Mouse (Mus musculus): ENCODE measurements around the gene Gm10309. TPM values are rescaled to one million over a fixed set of nuclear protein-coding genes. Genes with fewer than 3 reads are reported as not detected.

Gm10309 gene
- total and polyA plus RNA-seq, 3 experiments, result 0.17 to 0.53 TPM; not detected in 1

DNA sequence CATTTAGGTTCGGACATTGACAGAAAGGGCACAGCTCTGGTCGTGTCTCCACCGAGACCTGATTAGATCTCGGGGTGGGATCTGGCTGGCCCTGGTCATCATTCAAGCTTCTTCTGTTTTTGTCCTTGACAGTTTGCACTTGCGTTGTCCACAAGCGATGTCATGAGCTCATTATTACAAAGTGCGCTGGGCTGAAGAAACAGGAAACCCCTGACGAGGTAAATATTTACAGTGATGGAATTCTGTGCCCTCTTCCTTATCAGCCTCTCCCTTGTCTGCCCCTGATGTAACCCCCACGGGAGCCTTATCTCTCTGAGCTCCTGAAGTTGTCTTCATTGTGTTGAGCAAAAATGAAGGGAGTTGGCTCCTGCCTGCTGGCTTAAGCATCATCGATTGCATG is 28.4 kb downstream of the Gm10309 start:
- H3K4me1 ChIP-seq (ENCODE audit: control insufficient read depth in 1 of 2, insufficient read depth in 2 of 2), result peaks cover 0 to 26% of the 10 kb centered on the region in 2 experiments; a peak in 2 of 4 replicates
- dilution Hi-C loops (cut with MboI; ENCODE audit: extremely low pct_ligation_motif_present, extremely low pct_unique_long_range_greater_than_20kb, low sequenced_read_pairs) (no loop called here), in situ Hi-C loops (cut with MboI; ENCODE audit: low pct_ligation_motif_present, low pct_unique_long_range_greater_than_20kb, low sequenced_read_pairs) (loop anchor here (25.0 kb wide), 1 partner anchor 561 kb away; the partner anchor contains the start of genes Cript and Pigf)
- H3K4me2 ChIP-seq (ENCODE audit: insufficient read depth, low read depth, poor library complexity, severe bottlenecking), result no peak overlapping the region
- TF ChIP-seq CTCF (conservative IDR thresholded peaks at IDR 0.05 in 1 of 2, IDR thresholded peaks at IDR 0.05 in 1 of 2; ENCODE audit: low read depth in 2 of 2, low read length in 2 of 2), result no peak
- TF ChIP-seq PAX5 (IDR thresholded peaks at IDR 0.05; ENCODE audit: low read length), result no peak
- TF ChIP-seq IRF4 (IDR thresholded peaks at IDR 0.05; ENCODE audit: low read depth, low read length), result no peak
- no peak for TF ChIP-seq ZC3H11A (IDR thresholded peaks at IDR 0.05; ENCODE audit: low read depth, low read length)
- TF ChIP-seq USF2 (conservative IDR thresholded peaks at IDR 0.05; ENCODE audit: low read depth, low read length), result no peak
- TF ChIP-seq BHLHE40 (IDR thresholded peaks at IDR 0.05; ENCODE audit: low read depth, low read length), result no peak
- TF ChIP-seq ZMIZ1 (IDR thresholded peaks at IDR 0.05; ENCODE audit: low read depth, low read length), result no peak
- no peak for TF ChIP-seq CHD2 (IDR thresholded peaks at IDR 0.05; ENCODE audit: low read length)
- TF ChIP-seq USF1 (IDR thresholded peaks at IDR 0.05; ENCODE audit: low read depth, low read length), result no peak
- no peak for TF ChIP-seq MYC (IDR thresholded peaks at IDR 0.05; ENCODE audit: low read depth, low read length)
- TF ChIP-seq POLR2A (IDR thresholded peaks at IDR 0.05; ENCODE audit: low read depth, low read length), result no peak
- TF ChIP-seq CHD1 (IDR thresholded peaks at IDR 0.05; ENCODE audit: low read depth, low read length), result no peak
- no peak for TF ChIP-seq RAD21 (IDR thresholded peaks at IDR 0.05; ENCODE audit: low read depth, low read length)
- DNase-seq (ENCODE audit: extremely low read depth), result no peak
- H3K79me2 ChIP-seq (replicated peaks; ENCODE audit: control insufficient read depth, extremely low read depth, insufficient read depth, poor library complexity, severe bottlenecking), result no peaks in the 10 kb centered on the region
- H3K27ac ChIP-seq (ENCODE audit: insufficient read depth, low read depth), result no peak overlapping the region
- peaks cover 32 to 56% of the 10 kb centered on the region in 2 experiments for H3K36me3 ChIP-seq (replicated peaks in 1 of 2; ENCODE audit: control insufficient read depth in 1 of 2, insufficient read depth in 1 of 2, low read length in 1 of 2)
- no peak overlapping the region for H3K9ac ChIP-seq (ENCODE audit: insufficient read depth, low read depth)
- no peaks in the 10 kb centered on the region for H3K9me3 ChIP-seq (replicated peaks; ENCODE audit: low read length)
- no peaks in the 10 kb centered on the region for H3K27me3 ChIP-seq (replicated peaks)
- H3K4me3 ChIP-seq (replicated peaks in 1 of 3; ENCODE audit: low read depth in 2 of 3, low read length in 2 of 3, poor library complexity in 1 of 3), result no peak overlapping the region

DNA sequence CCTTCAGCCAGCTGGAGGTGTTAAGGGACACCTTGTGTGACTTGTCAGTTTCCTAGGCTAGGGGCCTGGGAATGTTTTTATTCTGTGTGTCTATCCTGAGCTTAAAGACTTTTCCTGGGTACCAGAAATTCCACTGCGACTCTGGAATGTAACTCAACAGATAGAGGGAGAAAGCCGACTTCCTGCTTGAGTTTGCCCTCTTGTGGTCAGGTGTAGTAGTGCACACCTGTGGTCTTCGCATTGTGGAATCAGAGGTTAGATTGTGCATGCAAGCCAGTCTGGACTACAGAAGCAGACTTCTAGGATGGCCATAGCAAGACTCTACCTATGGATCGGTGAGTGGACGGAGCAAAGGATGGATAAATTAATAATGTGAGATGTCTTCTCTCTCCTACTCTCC is 33.3 kb downstream of the Gm10309 start:
- H3K27ac ChIP-seq (ENCODE audit: insufficient read depth, low read depth), result peak overlapping the region; percentile 60; the same call in 1 of the 2 replicates
- no peaks in the 10 kb centered on the region; the same call in 1 of the 2 replicates for H3K79me2 ChIP-seq (replicated peaks; ENCODE audit: control insufficient read depth, extremely low read depth, insufficient read depth, poor library complexity, severe bottlenecking)
- DNase-seq (ENCODE audit: extremely low read depth), result no peak
- H3K4me3 ChIP-seq (replicated peaks in 1 of 3; ENCODE audit: low read depth in 2 of 3, low read length in 2 of 3, poor library complexity in 1 of 3), result no peak overlapping the region
- peaks cover 8 to 19% of the 10 kb centered on the region in 2 experiments for H3K36me3 ChIP-seq (replicated peaks in 1 of 2; ENCODE audit: control insufficient read depth in 1 of 2, insufficient read depth in 1 of 2, low read length in 1 of 2)
- in situ Hi-C loops (cut with MboI; ENCODE audit: low pct_ligation_motif_present, low pct_unique_long_range_greater_than_20kb, low sequenced_read_pairs) (loop anchor here (25.0 kb wide), 1 partner anchor 809 kb away; no protein-coding TSS in a partner anchor), dilution Hi-C loops (cut with MboI; ENCODE audit: extremely low pct_ligation_motif_present, extremely low pct_unique_long_range_greater_than_20kb, low sequenced_read_pairs) (no loop called here)
- peaks cover 29 to 60% of the 10 kb centered on the region in 2 experiments for H3K4me1 ChIP-seq (ENCODE audit: control insufficient read depth in 1 of 2, insufficient read depth in 2 of 2)
- no peaks in the 10 kb centered on the region for H3K9me3 ChIP-seq (replicated peaks; ENCODE audit: low read length)
- no peaks in the 10 kb centered on the region for H3K27me3 ChIP-seq (replicated peaks)
- 0 out of 2 replicates have a peak overlapping the region, but pooled peaks have one; percentile 13 for H3K9ac ChIP-seq (ENCODE audit: insufficient read depth, low read depth)
- no peak overlapping the region for H3K4me2 ChIP-seq (ENCODE audit: insufficient read depth, low read depth, poor library complexity, severe bottlenecking)
- TF ChIP-seq EP300 (IDR thresholded peaks at IDR 0.05; ENCODE audit: low read length) (no peak), ZMIZ1 (IDR thresholded peaks at IDR 0.05; ENCODE audit: low read depth, low read length) (no peak), RAD21 (IDR thresholded peaks at IDR 0.05; ENCODE audit: low read depth, low read length) (peak; percentile 69), JUND (conservative IDR thresholded peaks at IDR 0.05; ENCODE audit: low read depth, low read length) (no peak), USF1 (IDR thresholded peaks at IDR 0.05; ENCODE audit: low read depth, low read length) (no peak), MAX (IDR thresholded peaks at IDR 0.05; ENCODE audit: low read length) (no peak), RCOR1 (conservative IDR thresholded peaks at IDR 0.05; ENCODE audit: low read depth, low read length) (no peak), ZC3H11A (IDR thresholded peaks at IDR 0.05; ENCODE audit: low read depth, low read length) (no peak), UBTF (IDR thresholded peaks at IDR 0.05; ENCODE audit: low read depth, low read length) (no peak), IRF4 (IDR thresholded peaks at IDR 0.05; ENCODE audit: low read depth, low read length) (no peak), MEF2A (IDR thresholded peaks at IDR 0.05; ENCODE audit: borderline replicate concordance, low read depth, low read length) (no peak), SMC3 (IDR thresholded peaks at IDR 0.05; ENCODE audit: low read depth, low read length) (peak; percentile 85), ETS1 (conservative IDR thresholded peaks at IDR 0.05; ENCODE audit: low read depth, low read length) (no peak), E2F4 (IDR thresholded peaks at IDR 0.05; ENCODE audit: insufficient replicate concordance, low read depth, low read length) (no peak), ELF1 (IDR thresholded peaks at IDR 0.05; ENCODE audit: low read depth, low read length) (peak; percentile 73), TBP (conservative IDR thresholded peaks at IDR 0.05; ENCODE audit: low read depth, low read length) (no peak), TCF12 (IDR thresholded peaks at IDR 0.05; ENCODE audit: low read depth, low read length) (no peak), POLR2A (IDR thresholded peaks at IDR 0.05; ENCODE audit: low read depth, low read length) (no peak), CHD2 (IDR thresholded peaks at IDR 0.05; ENCODE audit: low read length) (no peak), NRF1 (IDR thresholded peaks at IDR 0.05; ENCODE audit: low read depth, low read length) (no peak), MYC (IDR thresholded peaks at IDR 0.05; ENCODE audit: low read depth, low read length) (no peak), CTCF (conservative IDR thresholded peaks at IDR 0.05 in 1 of 2, IDR thresholded peaks at IDR 0.05 in 1 of 2; ENCODE audit: low read depth in 2 of 2, low read length in 2 of 2) (peak; percentile 86 to 92), KAT2A (IDR thresholded peaks at IDR 0.05; ENCODE audit: insufficient replicate concordance, low read length) (no peak)
